19 mouse cellular contexts compared by ENCODE assay signal in genomic region chr11:115377854-115378253, GRCm38 (mm10). TPM values are rescaled to one million over a fixed set of nuclear protein-coding genes. Genes with fewer than 3 reads are reported as not detected.
DNase-seq lines count a peak whose midpoint lies in the region; TF ChIP-seq lines count a peak whose summit lies in the region.
"Had no signal": no experiment of that assay in that cellular context is flagged by ENCODE, and none has a peak within 500 bp of the region (broad histone marks: within the 10 kb centered on the region; RNA-seq: fewer than 3 reads in every experiment).

No protein-coding gene starts in this region.

- TF ChIP-seq CTCF in layer of hippocampus, adult 2 months (conservative IDR thresholded peaks at IDR 0.05) = peak; percentile 36; the same call in 1 of the 2 replicates
- TF ChIP-seq CTCF in E14TG2a.4 (conservative IDR thresholded peaks at IDR 0.05; ENCODE audit: low read length) = peak; percentile 42

- H3K4me3 ChIP-seq in layer of hippocampus, adult 2 months = no peak overlapping the region
- no peak overlapping the region for H3K4me3 ChIP-seq in E14TG2a.4 (replicated peaks; ENCODE audit: low read length)
- H3K4me3 ChIP-seq: embryonic facial prominence, embryonic 10.5 days; forebrain, embryonic 13.5 days; heart, embryonic 12.5 days; hindbrain, embryonic 10.5 days had no signal

- H3K9me3 ChIP-seq in E14TG2a.4 (ENCODE audit: low read length) = no peaks in the 10 kb centered on the region

- DNase-seq in cerebellum, adult 11-12 months = peak; percentile 20
- no peak for DNase-seq in cerebellum, postnatal 4 days (ENCODE audit: low spot score in 2 of 2)
- no peak for DNase-seq in layer of hippocampus, adult 2 months (ENCODE audit: low spot score in 2 of 2)
- DNase-seq in layer of hippocampus, adult 18-20 months (ENCODE audit: low spot score in 2 of 2) = no peak
- DNase-seq in R1 (ENCODE audit: low read depth, low spot score) = peak; percentile 64
- no peak for DNase-seq in gastrocnemius, postnatal 10 days
- DNase-seq: adrenal gland, postnatal 10 days; B cell, adult 2 months; cerebellum, adult 18-20 months; cerebellum, adult 9-11 months; cerebellum, postnatal 36 days; forebrain, postnatal 0 days; gastrocnemius, postnatal 36 days had no signal

- peaks cover 23% of the 10 kb centered on the region for H3K4me1 ChIP-seq in E14TG2a.4 (replicated peaks; ENCODE audit: low read depth, low read length)

- no peak overlapping the region for H3K27ac ChIP-seq in layer of hippocampus, adult 2 months
- H3K27ac ChIP-seq: embryonic facial prominence, embryonic 10.5 days; forebrain, embryonic 13.5 days; hindbrain, embryonic 10.5 days; hindbrain, embryonic 14.5 days had no signal

- H3K27me3 ChIP-seq in E14TG2a.4 (ENCODE audit: insufficient read depth, low read length) = peaks cover 49% of the 10 kb centered on the region

- H3K36me3 ChIP-seq in E14TG2a.4 (ENCODE audit: insufficient read depth, low read length) = no peaks in the 10 kb centered on the region
- H3K36me3 ChIP-seq: embryonic facial prominence, embryonic 10.5 days; heart, embryonic 12.5 days; hindbrain, embryonic 10.5 days had no signal

RNA-seq across cellular contexts. Expression of gene Cdr2l, which starts 3.9 kb away (rescaled TPM):
- 10 to 100 TPM; 21.9 to 26.1 TPM for total RNA-seq in layer of hippocampus, adult 2 months (2021)
- total RNA-seq in layer of hippocampus, adult 18-20 months (2021) = 10 to 100 TPM; 29.7 to 30.6 TPM
- 10 to 100 TPM in 1 of 2 experiments, 1 to 10 TPM in 1; 9.8 to 17.0 TPM for total RNA-seq in gastrocnemius, postnatal 10 days (2021)

RNA-seq across cellular contexts. Expression of gene Hid1, which starts 10.3 kb away (rescaled TPM):
- total RNA-seq in layer of hippocampus, adult 2 months (2021) = 100 to 1,000 TPM; 110 to 119 TPM
- 100 to 1,000 TPM; 110 to 115 TPM for total RNA-seq in layer of hippocampus, adult 18-20 months (2021)
- 1 to 10 TPM; 5.7 to 6.1 TPM for total RNA-seq in gastrocnemius, postnatal 10 days (2021)

RNA-seq across cellular contexts. Expression of gene Mrpl58, which starts 25.7 kb away (rescaled TPM):
- total RNA-seq in layer of hippocampus, adult 2 months (2021) = 100 to 1,000 TPM; 100 to 105 TPM
- 100 to 1,000 TPM in 1 of 2 experiments, 10 to 100 TPM in 1; 97.7 to 102 TPM for total RNA-seq in layer of hippocampus, adult 18-20 months (2021)
- total RNA-seq in gastrocnemius, postnatal 10 days (2021) = 100 to 1,000 TPM in 1 of 2 experiments, 10 to 100 TPM in 1; 89.1 to 100 TPM

RNA-seq across cellular contexts. Expression of gene Atp5h, which starts 41.9 kb away (rescaled TPM):
- total RNA-seq in layer of hippocampus, adult 2 months (2021) = 100 to 1,000 TPM; 467 to 494 TPM
- total RNA-seq in layer of hippocampus, adult 18-20 months (2021) = 100 to 1,000 TPM; 468 to 483 TPM
- 1,000 to 10,000 TPM; 1,026 to 1,088 TPM for total RNA-seq in gastrocnemius, postnatal 10 days (2021)

RNA-seq across cellular contexts. Expression of gene Kctd2, which starts 42.1 kb away (rescaled TPM):
- total RNA-seq in layer of hippocampus, adult 2 months (2021) = 10 to 100 TPM; 74.5 to 74.6 TPM
- total RNA-seq in layer of hippocampus, adult 18-20 months (2021) = 10 to 100 TPM; 81.5 to 82.2 TPM
- total RNA-seq in gastrocnemius, postnatal 10 days (2021) = 10 to 100 TPM; 16.2 to 19.4 TPM

Comparison
In these comparisons a context has a peak if more than half of its experiments do, and no peak if none do; other contexts are left out.
1. DNase-seq: peak in cerebellum, adult 11-12 months (single experiment) and R1 (single experiment); none in cerebellum, postnatal 4 days (0 of 2), layer of hippocampus, adult 2 months (0 of 2), layer of hippocampus, adult 18-20 months (0 of 2) and gastrocnemius, postnatal 10 days (single experiment).
2. RNA of gene Hid1, which starts 10.3 kb away (total RNA-seq): 110 to 119 TPM in layer of hippocampus, adult 2 months and 110 to 115 TPM in layer of hippocampus, adult 18-20 months; 5.7 to 6.1 TPM in gastrocnemius, postnatal 10 days; every median in the first group is over 10 times any median in the second.